Mouse (Mus musculus) cerebellum, postnatal 36 days (tissue): Measurements from ENCODE around the gene Cd7.
"Not testable (repeated sequence)": the region's sequence is repeated elsewhere in the genome, so short reads cannot be mapped to it uniquely, and the experiment has no call there.

Experiments
- DNase-seq, 2 experiments: peaks; one replicate each; pipeline ENCODE4 v3.0.0; 2021 to 2022; ENCODE audit warnings: mixed read lengths in 2 of 2

Cd7 gene

DNA sequence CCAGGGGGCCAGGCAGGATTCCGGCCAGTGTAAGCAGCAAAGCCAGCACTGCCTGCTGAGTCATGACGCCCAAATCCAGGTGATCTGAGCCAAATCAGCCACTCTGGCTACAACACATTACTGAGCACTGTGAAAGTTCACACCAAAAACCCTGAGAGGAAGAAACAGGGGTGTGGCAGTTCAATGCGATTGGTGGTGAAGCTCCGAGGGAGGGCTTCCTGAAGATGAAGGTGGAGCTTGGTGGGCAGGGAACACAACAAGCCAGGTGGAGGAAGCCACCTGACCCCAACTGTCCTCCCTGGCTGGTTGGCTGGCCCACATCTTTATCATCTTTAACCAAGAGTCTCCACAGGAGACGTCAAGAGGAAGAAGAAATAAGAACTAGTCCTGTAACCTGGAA is at the start of gene Cd7:
Gene Cd7, minus strand, starts transcription at position 117 of the 400 bp plus-strand sequence.
- DNase-seq: no peak

DNA sequence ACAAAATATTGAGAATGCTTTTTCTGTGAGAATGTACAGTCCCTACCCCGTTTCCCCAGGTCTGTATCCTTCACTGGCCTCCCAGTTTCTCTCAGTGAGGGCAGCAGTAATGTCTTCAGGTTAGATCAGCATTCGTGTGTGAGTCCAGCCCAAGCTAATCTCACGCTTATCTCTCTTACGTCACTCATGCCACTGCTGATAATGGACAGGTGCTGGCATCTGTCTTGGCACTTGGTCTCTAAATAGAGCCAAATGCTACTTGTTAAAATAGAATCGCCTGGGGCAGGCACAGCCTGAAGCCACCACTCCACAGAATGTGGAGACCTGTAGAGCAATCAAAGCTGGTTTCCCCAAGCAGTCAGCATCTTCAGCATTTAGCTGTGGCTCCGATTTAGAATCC is 49.8 kb upstream of the Cd7 start:
- no peak for DNase-seq

DNA sequence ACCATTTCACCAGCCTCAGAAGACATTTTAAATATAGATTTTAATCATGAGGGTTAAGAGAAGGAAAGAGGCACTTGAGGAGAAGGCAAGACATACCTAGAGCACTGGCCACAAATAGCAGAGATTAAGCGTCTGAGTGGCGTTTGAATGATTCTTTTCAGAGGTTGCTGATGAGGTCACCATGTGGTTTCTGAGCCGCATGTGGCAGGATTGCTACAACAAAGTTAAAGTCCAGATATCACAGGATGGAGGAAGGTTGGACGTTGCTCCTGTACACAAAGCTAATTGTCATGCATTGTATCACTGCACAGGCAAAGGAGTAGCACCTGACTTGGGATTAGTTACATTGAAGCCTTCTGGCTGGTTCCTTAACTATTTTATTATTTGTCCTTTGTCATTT is 47.1 kb upstream of the Cd7 start:
- no peak for DNase-seq

DNA sequence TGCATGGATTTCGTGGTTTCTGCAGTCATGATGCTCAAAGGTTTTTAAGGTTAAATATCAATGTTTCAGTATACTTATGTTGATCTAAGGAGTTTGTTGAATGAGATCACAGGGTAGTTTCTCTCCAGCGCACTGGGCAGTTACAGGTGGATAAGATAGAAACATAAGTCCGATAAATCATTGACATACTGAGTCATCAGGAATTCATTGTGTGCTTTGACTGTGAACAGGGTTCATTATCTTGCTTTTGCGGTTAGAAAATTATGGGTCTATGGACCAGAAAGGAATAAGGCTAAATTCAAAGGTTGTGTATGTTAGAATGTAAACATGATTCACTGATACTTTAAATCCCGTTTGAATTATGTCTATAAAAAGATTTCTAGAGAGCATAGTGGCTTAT is 46.0 kb upstream of the Cd7 start:
- no peak for DNase-seq

DNA sequence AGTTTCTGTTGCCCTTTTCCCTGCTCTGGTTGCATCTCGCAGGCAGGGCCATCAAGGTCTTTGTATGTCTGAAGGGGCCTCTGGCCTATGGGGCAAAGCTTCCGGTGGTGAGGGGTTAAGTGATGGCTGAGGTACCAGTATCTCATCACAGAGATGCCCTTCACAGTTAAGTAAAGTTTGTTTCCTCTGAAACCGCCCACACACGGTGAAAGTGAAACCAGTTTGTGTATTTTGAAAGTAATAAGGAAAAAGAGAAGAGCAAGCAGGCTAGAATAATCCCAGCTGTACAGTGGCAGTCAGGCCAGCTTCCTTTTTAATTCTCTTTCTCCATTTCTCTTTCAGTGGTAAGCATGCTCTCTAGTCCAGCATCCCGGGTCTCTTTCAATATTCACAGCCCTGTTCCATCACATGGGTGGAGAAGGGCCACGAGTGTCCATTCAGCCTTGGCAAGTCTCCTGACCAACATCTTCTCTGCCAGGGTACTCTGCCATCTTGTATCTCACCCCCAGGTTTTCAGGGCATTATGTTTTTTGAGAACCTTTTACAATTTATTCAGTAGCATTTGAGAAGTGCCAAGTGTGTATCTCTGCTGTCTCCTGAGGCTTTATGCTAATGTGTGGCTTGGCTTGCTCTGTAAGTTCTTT is 43.8 kb upstream of the Cd7 start:
- DNase-seq: no peak

DNA sequence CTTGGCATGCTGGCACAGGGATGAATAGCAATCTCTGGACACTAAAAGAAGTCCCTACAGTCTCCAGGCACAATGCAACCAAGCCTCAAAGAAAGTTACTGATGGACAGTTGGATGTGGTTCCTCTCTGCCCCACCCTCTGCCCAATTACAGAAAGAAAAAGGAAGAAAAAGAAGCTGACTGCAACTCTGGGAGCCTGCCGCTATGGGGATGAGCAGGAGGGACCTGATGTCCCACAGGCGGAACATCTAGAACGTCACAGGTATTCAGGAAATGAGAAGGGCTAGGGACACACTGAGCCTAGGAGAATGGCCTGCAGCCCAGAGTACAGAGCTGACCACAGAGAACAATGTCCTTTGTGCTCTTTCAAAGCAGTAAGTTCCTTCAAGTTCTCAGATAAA is 43.0 kb upstream of the Cd7 start:
- DNase-seq: no peak

DNA sequence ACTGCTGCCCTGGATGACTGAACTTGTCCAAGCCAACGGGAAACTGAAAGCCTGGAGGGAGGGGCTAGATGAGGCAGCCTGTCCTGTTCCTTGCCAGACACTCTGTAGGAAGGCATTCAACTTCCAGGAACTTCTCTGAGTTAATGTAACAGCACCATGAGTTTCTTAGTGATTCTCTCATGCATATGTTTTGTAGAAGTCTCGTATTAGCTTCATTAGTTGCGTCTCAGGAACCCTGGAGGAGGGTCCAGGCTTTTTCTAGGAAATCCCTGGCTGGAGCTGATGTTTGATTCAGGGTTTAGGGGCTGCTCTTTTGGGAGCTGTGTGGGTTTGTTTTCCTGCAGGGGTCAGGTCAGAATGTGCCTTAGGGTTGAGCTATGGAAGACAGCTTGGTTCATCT is 41.9 kb upstream of the Cd7 start, which contains the start of gene Sectm1a:
Gene Sectm1a, minus strand, starts transcription at position 101 of the 400 bp plus-strand sequence.
- no peak for DNase-seq

DNA sequence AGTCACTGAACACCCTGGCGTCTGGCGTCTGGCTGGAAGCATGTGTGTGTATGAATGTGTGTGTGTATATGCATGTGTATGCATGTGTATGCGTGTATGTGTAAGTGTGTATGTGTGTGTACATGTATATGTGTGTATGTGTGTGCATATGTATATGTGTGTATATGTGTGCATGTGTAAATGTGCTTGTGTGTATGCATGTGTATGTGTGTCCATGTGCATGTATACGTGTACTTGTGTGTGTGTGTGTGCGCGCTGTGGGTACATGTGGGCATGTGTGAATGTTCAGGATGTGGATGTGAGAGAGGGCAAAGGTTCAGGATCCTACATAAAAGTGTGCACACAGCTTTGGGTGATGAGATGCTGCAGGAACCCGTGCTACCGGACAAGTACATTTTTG is 41.1 kb upstream of the Cd7 start:
- DNase-seq: no peak

DNA sequence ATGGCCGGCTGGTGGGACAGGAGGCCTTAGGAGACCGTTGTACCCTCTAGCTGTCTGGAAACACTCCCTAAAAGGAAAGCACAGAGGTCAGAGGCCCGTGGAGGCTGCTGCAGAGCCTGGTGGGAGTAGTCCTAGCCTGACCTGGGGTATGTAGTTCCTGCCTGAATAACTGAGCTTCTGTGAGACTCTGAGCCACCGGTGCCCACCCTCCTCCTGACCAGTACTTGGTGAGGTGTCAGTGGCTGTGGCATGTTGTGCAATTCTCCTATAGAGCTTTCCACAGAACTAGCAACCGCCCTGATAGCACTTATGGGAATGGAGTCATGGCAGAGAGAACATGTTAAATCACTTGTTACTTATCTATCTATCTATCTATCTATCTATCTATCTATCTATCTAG is 36.4 kb upstream of the Cd7 start:
- DNase-seq: no peak

DNA sequence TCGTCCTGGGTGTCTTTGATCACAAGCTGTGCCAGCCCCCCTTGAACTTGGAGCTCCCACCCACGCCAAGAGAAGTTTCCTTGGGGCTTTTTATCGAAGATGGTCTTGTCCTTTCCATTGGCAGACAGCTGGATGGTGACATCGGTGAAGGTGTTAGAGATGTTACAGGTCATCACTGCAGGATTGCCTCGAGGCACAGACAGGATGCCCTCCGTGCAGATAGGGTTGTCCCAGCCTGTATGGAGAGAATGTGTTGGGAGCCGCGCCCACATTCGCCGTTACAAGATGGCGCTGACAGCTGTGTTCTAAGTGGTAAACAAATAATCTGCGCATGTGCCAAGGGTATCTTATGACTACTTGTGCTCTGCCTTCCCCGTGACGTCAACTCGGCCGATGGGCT is 30.4 kb upstream of the Cd7 start:
- DNase-seq: not testable (repeated sequence)

DNA sequence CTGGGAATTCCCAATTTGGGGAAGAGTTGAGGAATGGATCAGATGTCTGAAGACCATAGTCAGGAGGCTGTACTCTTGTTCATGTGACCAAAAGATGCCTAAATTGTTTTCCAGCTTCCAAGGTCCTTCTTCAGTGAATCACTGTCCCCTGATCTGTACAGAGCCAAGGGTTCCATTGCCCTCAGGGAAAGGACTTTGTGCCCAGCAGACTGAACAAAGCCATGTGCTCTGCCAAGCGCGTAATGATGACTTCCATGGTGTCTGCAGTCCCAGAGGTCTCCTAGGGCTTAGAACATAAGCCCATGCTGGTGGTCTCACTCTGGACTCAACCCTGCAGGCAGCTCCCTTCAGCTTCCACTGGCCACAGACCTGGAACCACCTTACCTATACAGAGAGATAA is 28.7 kb upstream of the Cd7 start:
- DNase-seq: no peak

DNA sequence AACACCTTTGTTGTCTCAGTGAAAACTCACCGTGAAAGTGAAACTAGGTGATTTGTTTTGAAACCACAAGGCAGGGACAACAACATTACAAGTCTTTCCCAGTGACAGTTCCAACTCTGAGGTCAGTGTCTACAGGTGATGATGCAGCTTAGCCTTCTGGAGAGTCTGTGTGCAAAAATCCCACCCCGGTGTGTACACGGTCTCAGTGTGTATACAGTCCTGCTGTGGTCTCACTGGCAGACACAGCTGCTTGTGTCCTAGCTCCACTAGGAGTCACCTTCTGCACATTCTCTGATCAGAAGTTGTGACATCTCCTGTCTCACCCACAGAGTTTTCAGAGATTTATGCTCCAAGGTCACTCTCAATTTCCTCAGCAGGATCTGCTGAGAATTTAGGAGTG is 25.0 kb upstream of the Cd7 start:
- no peak for DNase-seq

DNA sequence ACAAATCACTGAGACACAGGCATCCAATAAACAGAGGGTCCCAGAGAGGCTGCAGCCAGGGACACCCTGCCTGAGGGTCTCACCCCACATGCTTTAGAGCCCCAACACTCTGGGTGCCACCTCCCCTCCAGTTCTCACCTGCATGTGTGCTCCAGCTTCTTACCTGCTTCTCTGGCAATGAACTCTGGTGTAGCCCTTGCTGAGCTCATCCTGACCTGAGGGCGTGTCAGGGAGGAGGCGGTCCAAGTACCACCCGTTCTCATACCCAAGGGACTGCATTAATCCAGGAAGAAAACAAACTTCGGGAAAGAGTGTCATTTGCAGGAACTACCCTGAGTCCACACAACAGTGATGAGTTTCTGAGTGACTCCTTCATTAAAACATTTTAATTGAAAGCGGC is 24.2 kb upstream of the Cd7 start, which contains the start of gene Sectm1b:
Gene Sectm1b, minus strand, starts transcription at position 191 of the 400 bp plus-strand sequence.
- DNase-seq: no peak

DNA sequence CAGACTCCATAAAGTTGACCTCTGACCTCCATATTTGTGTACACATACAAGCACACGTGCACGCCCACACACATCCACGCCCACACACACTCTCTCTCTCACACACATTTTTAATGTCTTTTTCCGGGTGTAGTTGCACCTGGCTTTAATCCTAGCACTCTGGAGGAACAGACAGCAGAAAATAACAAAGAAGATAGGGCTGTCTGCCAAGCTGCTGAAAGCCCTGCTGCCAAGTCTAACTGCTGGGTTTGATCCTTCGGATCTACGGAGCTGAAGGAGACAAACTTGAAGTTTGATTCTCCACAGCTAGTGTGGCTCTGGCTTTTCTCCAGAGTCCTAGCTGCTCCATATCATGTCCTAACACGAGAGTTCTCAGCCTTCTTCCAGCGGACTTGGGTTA is 22.4 kb upstream of the Cd7 start:
- no peak for DNase-seq

DNA sequence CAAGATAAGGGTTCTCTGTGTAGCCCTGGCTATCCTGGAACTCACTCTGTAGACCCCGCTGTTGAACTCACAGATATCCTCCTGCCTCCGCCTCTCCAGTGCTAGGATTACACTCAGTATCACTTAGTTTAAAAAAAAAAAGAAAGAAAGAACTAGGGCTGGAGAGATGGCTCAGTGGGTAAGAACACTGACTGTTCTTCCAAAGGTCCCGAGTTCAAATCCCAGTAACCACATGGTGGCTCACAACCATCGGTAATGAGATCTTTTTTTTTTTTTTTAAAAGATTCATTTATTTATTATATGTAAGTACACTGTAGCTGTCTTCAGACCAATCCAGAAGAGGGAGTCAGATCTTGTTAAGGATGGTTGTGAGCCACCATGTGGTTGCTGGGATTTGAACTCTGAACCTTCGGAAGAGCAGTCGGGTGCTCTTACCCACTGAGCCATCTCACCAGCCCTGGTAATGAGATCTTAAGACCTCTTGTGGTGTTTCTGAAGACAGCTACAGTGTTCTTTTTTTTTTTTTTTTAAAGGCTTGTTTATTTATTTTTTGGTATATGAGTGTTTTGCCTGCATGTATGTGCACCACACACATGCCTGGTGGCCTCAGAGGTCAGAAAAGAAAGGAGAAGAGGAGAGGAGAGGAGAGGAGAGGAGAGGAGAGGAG is 21.3 kb upstream of the Cd7 start:
- not testable (repeated sequence) for DNase-seq

DNA sequence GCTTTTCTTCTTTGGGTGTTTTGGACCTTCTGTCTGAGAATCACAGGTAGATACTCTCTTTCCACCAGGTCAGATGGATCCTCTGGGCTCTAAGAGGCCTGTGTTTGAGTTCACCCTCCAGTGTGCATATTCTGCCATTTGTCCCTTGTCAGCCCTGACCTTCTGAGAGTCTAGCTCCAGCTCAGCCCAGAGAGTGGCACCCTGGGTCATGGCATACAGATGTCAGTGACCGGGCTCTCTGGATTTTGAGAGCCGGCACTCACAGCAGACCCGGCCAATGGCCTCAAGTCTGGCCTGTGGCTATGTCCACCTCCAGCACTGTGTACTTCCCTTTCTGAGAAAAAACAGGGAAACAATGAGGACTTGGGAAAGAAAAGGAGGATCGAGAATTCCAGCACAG is 20.3 kb upstream of the Cd7 start:
- DNase-seq: no peak

DNA sequence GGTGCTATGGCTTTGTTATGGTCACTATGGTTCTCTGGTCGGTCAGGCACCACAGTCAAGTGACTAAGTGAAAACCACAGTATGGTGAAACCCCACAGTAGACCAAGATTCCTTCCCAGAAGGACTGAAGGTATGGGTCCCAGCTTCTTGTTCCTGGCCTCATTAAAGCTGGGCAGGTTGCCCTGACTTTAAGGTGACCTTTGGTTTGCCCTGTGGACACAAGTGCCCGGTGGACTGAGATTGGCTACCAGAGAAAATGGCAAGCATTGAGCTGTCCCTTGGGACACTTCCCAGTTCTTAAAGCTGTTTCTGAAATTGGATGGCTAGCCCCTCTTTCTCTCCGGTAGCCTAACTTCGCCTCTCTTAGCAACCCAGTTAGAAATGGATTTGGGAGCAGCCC is 19.7 kb upstream of the Cd7 start:
- DNase-seq: no peak

DNA sequence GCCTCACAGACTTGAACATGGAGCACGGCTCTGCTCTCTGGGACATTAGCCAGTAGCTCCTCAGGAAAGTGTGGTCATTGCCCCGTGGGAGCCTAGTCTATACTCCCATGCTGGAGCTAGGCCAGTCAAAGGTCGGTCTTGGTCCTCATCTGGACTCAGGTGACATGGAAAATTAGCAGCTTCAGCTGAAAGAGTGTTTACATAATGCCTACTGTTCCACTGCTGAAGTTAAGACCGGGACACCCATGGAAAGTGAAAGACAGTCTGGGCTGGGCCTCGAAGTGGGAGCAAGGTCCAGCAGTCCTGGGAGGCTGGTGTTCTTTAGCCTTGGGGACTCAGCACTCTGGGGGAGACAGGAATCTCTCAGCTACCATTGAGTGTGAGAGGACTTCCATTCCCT is 18.9 kb upstream of the Cd7 start:
- no peak for DNase-seq

DNA sequence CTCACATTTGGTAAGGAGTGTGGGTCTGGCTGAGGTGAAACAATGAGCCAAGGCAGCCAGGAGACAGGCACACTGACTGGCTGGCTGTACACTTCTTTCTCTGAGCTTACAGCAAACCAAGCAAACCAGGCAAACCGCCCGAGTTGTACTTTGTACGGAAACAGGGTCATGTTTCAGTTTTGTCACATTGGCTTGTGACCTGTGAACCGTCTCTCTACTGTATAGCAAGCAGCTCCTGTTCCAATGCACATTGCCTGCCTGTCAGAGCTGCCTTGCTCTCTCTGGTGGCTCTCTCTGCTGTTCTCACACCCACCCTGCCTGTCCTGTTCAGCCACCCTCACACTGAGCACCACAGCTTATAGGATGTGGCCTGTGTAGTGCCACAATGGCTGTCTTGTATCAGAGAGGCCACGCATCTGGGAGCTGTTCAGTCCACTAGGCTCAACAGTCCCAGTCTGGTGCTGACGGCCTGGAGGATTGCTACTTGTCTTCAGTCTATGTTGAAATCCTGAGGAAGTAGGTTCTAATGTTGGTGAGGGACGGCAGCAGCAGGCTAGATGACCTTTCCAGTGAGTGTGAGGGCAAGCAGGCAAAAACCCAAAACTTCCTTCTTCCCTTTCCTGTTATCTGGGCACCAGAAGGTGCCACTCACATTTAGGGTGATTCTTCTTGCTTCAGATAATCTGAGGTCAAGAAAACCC is 17.5 kb upstream of the Cd7 start:
- DNase-seq: no peak

DNA sequence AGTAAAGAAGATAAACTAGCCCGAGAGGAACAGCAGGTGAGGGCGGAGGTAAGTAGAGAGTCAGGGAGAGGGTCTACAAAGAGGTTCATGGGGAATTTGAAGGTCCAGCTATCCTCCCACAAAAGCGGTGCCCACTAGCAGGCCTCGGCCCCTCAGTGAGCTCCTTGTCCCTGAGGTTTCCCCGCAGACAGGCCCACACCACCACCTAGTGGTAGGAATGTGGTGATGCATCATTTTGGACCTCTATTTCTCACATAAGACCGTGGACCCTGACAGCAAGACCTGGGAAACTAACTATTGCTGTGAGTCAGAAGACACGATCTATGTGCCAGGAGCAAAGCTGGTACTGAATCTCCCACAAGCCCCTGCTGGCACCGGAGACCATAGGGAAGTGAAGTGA is 14.3 kb upstream of the Cd7 start:
- peak; percentile 75 to 84 for DNase-seq

DNA sequence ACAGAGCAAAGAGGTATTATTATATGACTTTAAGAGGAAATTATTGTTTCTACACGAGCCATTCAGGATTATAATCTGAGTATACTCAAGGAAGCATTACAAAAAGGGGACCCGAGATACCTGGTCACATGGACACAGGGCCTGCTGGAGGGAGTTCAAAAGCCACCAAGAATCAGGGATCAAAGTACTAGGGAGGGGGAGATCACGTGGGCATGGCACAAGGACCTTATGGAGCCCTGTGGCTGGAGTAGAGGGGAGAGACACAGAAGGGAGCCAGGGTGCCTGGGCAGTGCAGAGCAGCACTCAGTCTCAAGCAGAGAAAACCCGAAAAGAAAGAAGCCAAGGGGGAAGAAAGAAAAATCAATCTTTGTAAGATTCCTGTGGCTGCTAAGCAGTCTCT is 13.2 kb upstream of the Cd7 start:
- no peak for DNase-seq

DNA sequence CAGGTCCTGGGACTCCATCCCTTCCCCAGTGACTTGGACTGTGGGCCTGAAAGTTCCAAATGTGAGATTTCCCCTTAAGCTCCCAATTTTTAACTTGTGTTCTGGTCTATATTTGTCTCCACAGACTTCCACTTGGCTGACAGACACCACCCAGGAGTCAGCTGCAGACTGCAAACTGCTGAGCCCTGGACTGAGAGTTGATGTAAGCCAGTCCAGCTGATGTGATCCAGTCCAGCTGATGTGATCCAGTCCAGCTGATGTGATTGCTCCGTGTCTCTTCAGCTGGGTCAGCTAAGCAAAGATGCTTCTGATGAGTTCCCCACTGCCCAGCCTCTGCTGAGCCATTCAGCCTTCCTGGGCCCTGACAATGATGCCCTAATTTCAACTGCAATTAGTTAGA is 12.6 kb upstream of the Cd7 start:
- no peak for DNase-seq

DNA sequence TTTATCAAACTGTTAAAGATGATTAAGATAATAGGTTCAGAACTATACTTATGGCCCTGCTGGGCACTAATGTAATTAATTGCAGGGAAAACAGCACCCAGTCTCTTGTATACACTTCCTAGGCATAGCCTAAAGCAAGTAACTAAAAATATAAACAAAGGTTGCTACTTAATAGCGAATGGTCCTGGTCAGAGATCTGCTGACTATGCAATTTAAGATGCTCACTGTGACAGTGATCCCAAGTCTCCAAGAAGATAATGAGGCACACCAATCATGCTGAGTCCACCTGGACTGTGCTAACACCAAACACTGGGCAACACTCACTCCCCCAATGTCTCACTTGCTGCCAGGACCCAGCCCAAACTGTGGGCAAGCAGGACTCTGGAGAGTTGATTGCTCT is 10.6 kb upstream of the Cd7 start:
- DNase-seq: no peak

DNA sequence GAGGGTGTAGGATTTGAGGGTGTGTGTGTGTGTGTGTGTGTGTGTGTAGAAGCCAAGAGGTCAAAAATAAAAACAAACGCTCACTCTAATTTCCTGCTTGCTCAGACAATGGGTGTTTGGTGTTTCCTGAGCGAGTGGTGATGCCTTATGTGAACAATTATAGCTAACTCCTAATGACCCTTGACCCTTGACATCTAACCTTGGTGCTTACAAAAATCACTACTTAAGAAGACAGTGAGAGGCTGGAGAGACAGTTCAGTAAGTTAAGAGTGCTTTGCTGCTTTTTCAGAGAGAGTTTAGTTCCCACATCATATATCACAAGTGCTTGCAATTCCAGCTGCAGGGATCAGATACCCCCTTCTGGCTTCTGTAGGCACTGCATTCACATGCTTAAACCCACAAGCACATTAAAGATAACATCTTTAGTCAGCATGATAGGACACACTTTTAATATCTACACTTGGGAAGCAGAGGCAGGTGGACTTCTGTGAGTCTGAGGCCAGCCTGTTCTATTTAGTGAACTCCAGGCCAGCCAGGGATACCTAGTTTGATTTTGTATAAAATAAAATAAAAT is 8.7 kb upstream of the Cd7 start:
- no peak for DNase-seq
